Mouse (Mus musculus) liver, postnatal 0 days (tissue): Measurements from ENCODE around the gene Dpp3. TPM values are rescaled to one million over a fixed set of nuclear protein-coding genes. Genes with fewer than 3 reads are reported as not detected.

Experiments used
- ATAC-seq: fragments of 200-750 bp; cut with Nextera tagmentation; 2 replicates; pipeline ENCODE4 v1.8.0; 2017; ENCODE audit warnings: mild to moderate bottlenecking, moderate library complexity
- DNase-seq: peaks from one replicate; pipeline ENCODE4 v3.0.0-alpha.2; 2016
- H3K27ac ChIP-seq: fragments of 300-500 bp; sonication (generic); 2 replicates; pipeline ENCODE4 v1.5.1; 2014; ENCODE audit warnings: antibody characterized with exemption, moderate library complexity, mild to moderate bottlenecking, low read depth
- H3K27me3 ChIP-seq: fragments of 300-500 bp; sonication (generic); 2 replicates; pipeline ENCODE4 v1.6.1; 2014; ENCODE audit warnings: low read length, control low read depth, mixed read lengths; ENCODE audit not compliant: insufficient read depth
- H3K36me3 ChIP-seq: fragments of 300-500 bp; sonication (generic); replicated peaks from 2 replicates; pipeline ENCODE4 v1.6.1; 2014; ENCODE audit warnings: mild to moderate bottlenecking, control low read depth, low read length, moderate library complexity, mixed read lengths; ENCODE audit not compliant: insufficient read depth
- H3K4me1 ChIP-seq: fragments of 300-500 bp; sonication (generic); 2 replicates; pipeline ENCODE4 v1.6.1; 2014; ENCODE audit warnings: antibody characterized with exemption, mild to moderate bottlenecking, control low read depth; ENCODE audit not compliant: insufficient read depth
- H3K4me2 ChIP-seq: fragments of 300-500 bp; sonication (generic); 2 replicates; pipeline ENCODE4 v1.6.1; 2014; ENCODE audit warnings: low read depth, mild to moderate bottlenecking, low read length, moderate library complexity, mixed read lengths
- H3K4me3 ChIP-seq: fragments of 300-500 bp; sonication (generic); 2 replicates; pipeline ENCODE4 v1.5.1; 2014; ENCODE audit warnings: low read depth, low read length
- H3K9ac ChIP-seq: fragments of 300-500 bp; sonication (generic); replicated peaks from 2 replicates; pipeline ENCODE4 v1.6.1; 2014; ENCODE audit warnings: mild to moderate bottlenecking, moderate library complexity
- H3K9me3 ChIP-seq: fragments of 300-500 bp; sonication (generic); 2 replicates; pipeline ENCODE4 v1.6.1; 2016; ENCODE audit warnings: mild to moderate bottlenecking, control low read depth, low read length, mixed read lengths
- CTCF ChIP-seq: sonication (generic); IDR thresholded peaks from 2 replicates; pipeline ENCODE4 v1.5.1; 2016; ENCODE audit warnings: antibody characterized with exemption, low read depth
- EP300 ChIP-seq: IDR thresholded peaks from 2 replicates; pipeline ENCODE4 v1.6.1; 2016; ENCODE audit warnings: antibody characterized with exemption, low read depth, mild to moderate bottlenecking
- whole genome bisulfite sequencing: fragments of 180-500 bp; shearing (Covaris S2); extraction: QIAGEN DNeasy Blood & Tissue Kit; methylation state at CpG from one replicate; pipeline ENCODE4 v1.1.7; 2014; ENCODE audit not compliant: insufficient replicate concordance; 5-methylcytosine and 5-hydroxymethylcytosine counted together
- polyA plus RNA-seq: library from polyadenylated mRNA; unstranded; fragments of >200 nt; fragmentation: Nextera tagmentation; extraction: Ambion mirVana; gene quantifications from 2 replicates; pipeline ENCODE4 v1.2.1, GENCODE M21; 2015

Gene Dpp3
- polyA plus RNA-seq, 1 experiment from 2014 or later: 30.6 TPM

GRCm38 (mm10) chr19:4865147-4865546, 62.9 kb downstream of the Dpp3 start:
- H3K4me2 ChIP-seq: no peak overlapping the region
- no peaks in the 10 kb centered on the region for H3K9me3 ChIP-seq
- ATAC-seq: no peak
- no peaks in the 10 kb centered on the region; the same call in 1 of the 2 replicates for H3K36me3 ChIP-seq
- TF ChIP-seq CTCF (no peak), EP300 (no peak)
- whole genome bisulfite sequencing: 5% methylated on average over 17 of the region's 17 CpGs
- no peak overlapping the region for H3K4me3 ChIP-seq
- H3K27ac ChIP-seq: no peak overlapping the region
- no peak overlapping the region for H3K9ac ChIP-seq
- peak; percentile 37 for DNase-seq
- H3K4me1 ChIP-seq: no peaks in the 10 kb centered on the region
- H3K27me3 ChIP-seq: peaks cover 9% of the 10 kb centered on the region; the same call in 1 of the 2 replicates

GRCm38 (mm10) chr19:4863048-4863447, 65.0 kb downstream of the Dpp3 start:
- no peak overlapping the region for H3K27ac ChIP-seq
- no peak overlapping the region for H3K9ac ChIP-seq
- no peaks in the 10 kb centered on the region for H3K9me3 ChIP-seq
- peaks cover under 1% of the 10 kb centered on the region; the same call in 1 of the 2 replicates for H3K36me3 ChIP-seq
- no peak for TF ChIP-seq CTCF
- no peak for TF ChIP-seq EP300
- WGBS: 76% methylated on average over 6 of the region's 6 CpGs
- peaks cover 9% of the 10 kb centered on the region; the same call in 1 of the 2 replicates for H3K27me3 ChIP-seq
- no peak overlapping the region for H3K4me3 ChIP-seq
- DNase-seq (no peak), ATAC-seq (no peak)
- H3K4me2 ChIP-seq: no peak overlapping the region
- H3K4me1 ChIP-seq: peaks cover 14% of the 10 kb centered on the region

GRCm38 (mm10) chr19:4859081-4859480, 69.0 kb downstream of the Dpp3 start:
- 53% methylated on average over 6 of the region's 6 CpGs for WGBS
- peaks cover 32% of the 10 kb centered on the region for H3K4me1 ChIP-seq

More at GRCm38 (mm10) chr19:4859081-4859480, 69.0 kb downstream of the Dpp3 start:
- Histone ChIP-seq H3K36me3 (peaks cover 4% of the 10 kb centered on the region; the same call in 1 of the 2 replicates), H3K27ac (peak overlapping the region; percentile 80), H3K4me3 (peak overlapping the region; percentile 32), H3K4me2 (peak overlapping the region; percentile 58), H3K27me3 (peaks cover 27% of the 10 kb centered on the region), H3K9me3 (no peaks in the 10 kb centered on the region), H3K9ac (peak overlapping the region; percentile 53)
- peak; percentile 95 for ATAC-seq
- peak; percentile 73 for DNase-seq
- TF ChIP-seq CTCF: peak; percentile 47
- TF ChIP-seq EP300: peak; percentile 91

Other genes starting within 250 kb of the Dpp3 start
- 0.21 and 0.33 TPM in 2 replicates for gene Gm960, start 229.6 kb downstream of the Dpp3 start, polyA plus RNA-seq
- gene Sptbn2, start 217.1 kb downstream of the Dpp3 start, polyA plus RNA-seq: 0.59 and 0.72 TPM in 2 replicates
- 14.1 TPM in 2 replicates for gene Rbm4b, start 171.8 kb downstream of the Dpp3 start, polyA plus RNA-seq
- 15.2 and 17.3 TPM in 2 replicates for gene Rbm4, start 134.4 kb downstream of the Dpp3 start, polyA plus RNA-seq
- gene Gm21992, start 116.7 kb downstream of the Dpp3 start, polyA plus RNA-seq: 8.2 and 13.1 TPM in 2 replicates
- gene Rbm14, start 116.7 kb downstream of the Dpp3 start, polyA plus RNA-seq: 14.6 and 16.4 TPM in 2 replicates
- 144 and 154 TPM in 2 replicates for gene Ccs, start 89.0 kb downstream of the Dpp3 start, polyA plus RNA-seq
- not detected in 2 replicates for gene Ccdc87, start 88.9 kb downstream of the Dpp3 start, polyA plus RNA-seq
- gene Ctsf, start 73.2 kb downstream of the Dpp3 start, polyA plus RNA-seq: 49.4 and 54.4 TPM in 2 replicates
- 0.20 and 5.1 TPM in 2 replicates for gene Actn3, start 50.4 kb downstream of the Dpp3 start, polyA plus RNA-seq
- 4.3 and 5.4 TPM in 2 replicates for gene Zdhhc24, start 49.6 kb downstream of the Dpp3 start, polyA plus RNA-seq
- gene Bbs1, start 21.7 kb downstream of the Dpp3 start, polyA plus RNA-seq: 0.46 and 0.66 TPM in 2 replicates
- gene Peli3, start 14.8 kb upstream of the Dpp3 start, polyA plus RNA-seq: 0.26 and 0.28 TPM in 2 replicates
- gene Mrpl11, start 33.9 kb upstream of the Dpp3 start, polyA plus RNA-seq: 45.4 and 48.9 TPM in 2 replicates
- not detected in 2 replicates for gene Npas4, start 62.0 kb upstream of the Dpp3 start, polyA plus RNA-seq
- 0.87 and 1.0 TPM in 2 replicates for gene Slc29a2, start 95.6 kb upstream of the Dpp3 start, polyA plus RNA-seq
- 11.7 and 12.4 TPM in 2 replicates for gene B4gat1, start 110.5 kb upstream of the Dpp3 start, polyA plus RNA-seq
- 0.19 and 0.31 TPM in 2 replicates for gene AC124502.3, start 110.6 kb upstream of the Dpp3 start, polyA plus RNA-seq
- gene Brms1, start 113.1 kb upstream of the Dpp3 start, polyA plus RNA-seq: 20.7 and 22.6 TPM in 2 replicates
- 0.21 and 0.36 TPM in 2 replicates for gene Rin1, start 122.2 kb upstream of the Dpp3 start, polyA plus RNA-seq
- 2.0 and 2.4 TPM in 2 replicates for gene Cd248, start 139.8 kb upstream of the Dpp3 start, polyA plus RNA-seq
- gene Tmem151a, start 157.2 kb upstream of the Dpp3 start, polyA plus RNA-seq: 0.79 and 0.96 TPM in 2 replicates
- gene Yif1a, start 160.3 kb upstream of the Dpp3 start, polyA plus RNA-seq: 84.0 and 87.5 TPM in 2 replicates
- gene Cnih2, start 170.2 kb upstream of the Dpp3 start, polyA plus RNA-seq: 0.15 and 0.18 TPM in 2 replicates
- gene Rab1b, start 178.8 kb upstream of the Dpp3 start, polyA plus RNA-seq: 86.0 and 90.6 TPM in 2 replicates
- 1.3 and 1.5 TPM in 2 replicates for gene Klc2, start 190.3 kb upstream of the Dpp3 start, polyA plus RNA-seq